Mouse (Mus musculus) hindbrain, postnatal 0 days (tissue): ENCODE results near the gene Mrpl39. TPM values are rescaled to one million over a fixed set of nuclear protein-coding genes. Genes with fewer than 3 reads are reported as not detected.

Experiments
- ATAC-seq: fragments of 200-750 bp; cut with Nextera tagmentation; 2 replicates; pipeline ENCODE4 v1.8.0; 2017; ENCODE audit warnings: mild to moderate bottlenecking, moderate TSS enrichment, moderate library complexity
- DNase-seq: peaks from one replicate; pipeline ENCODE4 v3.0.0-alpha.2; 2015; ENCODE audit warnings: low spot score
- H3K27ac ChIP-seq: fragments of 300-500 bp; sonication (generic); 2 replicates; pipeline ENCODE4 v1.5.1; 2014; ENCODE audit warnings: mild to moderate bottlenecking
- H3K27me3 ChIP-seq: fragments of 300-500 bp; sonication (generic); 2 replicates; pipeline ENCODE4 v1.6.1; 2014; ENCODE audit warnings: low read length, mixed read lengths; ENCODE audit not compliant: insufficient read depth
- H3K36me3 ChIP-seq: fragments of 300-500 bp; sonication (generic); 2 replicates; pipeline ENCODE4 v1.6.1; 2014; ENCODE audit warnings: low read length, mixed read lengths; ENCODE audit not compliant: insufficient read depth
- H3K4me1 ChIP-seq: fragments of 300-500 bp; sonication (generic); 2 replicates; pipeline ENCODE4 v1.6.1; 2014; ENCODE audit warnings: antibody characterized with exemption, low read length, mixed read lengths; ENCODE audit not compliant: insufficient read depth
- H3K4me2 ChIP-seq: fragments of 300-500 bp; sonication (generic); 2 replicates; pipeline ENCODE4 v1.6.1; 2014; ENCODE audit warnings: low read depth, mild to moderate bottlenecking, low read length, moderate library complexity, mixed read lengths
- H3K4me3 ChIP-seq: fragments of 300-500 bp; sonication (generic); 2 replicates; pipeline ENCODE4 v1.5.1; 2014; ENCODE audit warnings: low read length
- H3K9ac ChIP-seq: fragments of 300-500 bp; sonication (generic); replicated peaks from 2 replicates; pipeline ENCODE4 v1.6.1; 2014; ENCODE audit warnings: mild to moderate bottlenecking, low read length, moderate library complexity, mixed read lengths
- H3K9me3 ChIP-seq: fragments of 300-500 bp; sonication (generic); 2 replicates; pipeline ENCODE4 v1.6.1; 2016; ENCODE audit warnings: low read length, mixed read lengths
- CTCF ChIP-seq: IDR thresholded peaks from 2 replicates; pipeline ENCODE4 v1.5.1; 2016; ENCODE audit warnings: antibody characterized with exemption, control low read depth, low read depth
- whole genome bisulfite sequencing: fragments of 180-500 bp; shearing (Covaris S2); extraction: QIAGEN DNeasy Blood & Tissue Kit; methylation state at CpG from one replicate; pipeline ENCODE4 v1.1.7; 2014; 5-methylcytosine and 5-hydroxymethylcytosine counted together
- polyA plus RNA-seq: library from polyadenylated mRNA; unstranded; fragments of >200 nt; fragmentation: Nextera tagmentation; extraction: Ambion mirVana; gene quantifications from 2 replicates; pipeline ENCODE4 v1.2.1, GENCODE M21; 2015
- total RNA-seq: library from RNA; depleted of rRNA; stranded (reverse); fragments of >200 nt; gene quantifications from 2 replicates; pipeline ENCODE4 v1.2.3, GENCODE M21; 2014; rRNA removed

Gene Mrpl39
- 12.1 and 22.4 TPM in 2 replicates for total RNA-seq
- polyA plus RNA-seq: 36.2 and 38.2 TPM in 2 replicates

DNA sequence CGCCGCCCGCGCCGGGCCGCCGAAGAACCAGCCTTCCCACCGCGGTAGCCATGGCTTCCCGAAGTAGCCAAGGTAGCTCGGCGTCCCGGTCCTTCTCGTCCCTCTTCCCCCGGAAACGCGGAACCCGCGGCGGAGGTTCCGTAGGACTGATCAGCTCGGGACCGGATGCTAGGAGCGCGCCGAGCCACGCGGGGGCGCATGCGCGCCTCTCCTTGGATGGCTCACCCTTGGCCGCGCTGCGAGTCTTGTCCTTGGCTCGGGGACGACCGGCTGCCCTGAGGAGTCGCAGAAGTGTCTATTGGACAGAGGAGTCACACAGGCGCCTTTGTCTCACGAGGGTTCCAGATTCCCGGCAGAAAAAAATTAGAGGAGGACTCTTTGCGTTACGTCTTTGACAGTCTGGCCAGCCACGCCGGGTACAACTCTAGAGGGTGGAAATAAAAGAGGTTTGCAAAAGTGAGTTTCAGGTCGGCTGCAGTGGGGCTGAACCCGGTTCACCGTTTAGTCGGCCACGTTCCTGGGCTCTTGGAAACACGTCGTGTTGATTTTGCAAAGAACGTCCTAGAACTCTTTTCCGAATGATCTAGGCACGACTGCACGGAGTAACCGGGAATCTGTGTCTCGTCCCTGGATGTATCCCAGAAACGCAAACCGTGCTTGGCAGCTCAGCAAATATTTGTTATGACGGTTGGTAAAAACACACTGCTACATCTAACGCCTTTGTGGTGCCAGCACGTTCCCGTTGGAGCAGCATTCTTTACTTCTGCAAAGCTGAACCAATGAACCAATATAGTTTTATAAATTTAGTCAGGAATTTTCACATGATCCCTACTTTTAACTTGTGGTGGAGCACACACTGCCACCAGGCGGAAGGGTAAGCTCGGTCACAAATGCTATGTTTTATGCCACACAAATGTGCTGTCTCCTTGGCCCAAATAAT is at the start of gene Mrpl39:
Mrpl39 (minus strand) TSS at position 577 of the 940 bp plus-strand sequence.
- Histone ChIP-seq H3K4me3 (peak within 1 kb of the TSS; percentile 86), H3K9ac (peak within 1 kb of the TSS; percentile 74), H3K9me3 (no peaks in the 10 kb centered on the region), H3K27ac (peak within 1 kb of the TSS; percentile 71), H3K4me1 (peaks cover 4% of the 10 kb centered on the region; the same call in 1 of the 2 replicates), H3K27me3 (no peaks in the 10 kb centered on the region), H3K36me3 (peaks cover 12% of the 10 kb centered on the region; the same call in 1 of the 2 replicates), H3K4me2 (peak within 1 kb of the TSS; percentile 75)
- ATAC-seq: peak; percentile 99
- TF ChIP-seq CTCF: peak; percentile 89
- DNase-seq: peak; percentile 98
- WGBS: under 1% methylated on average over 66 of the region's 66 CpGs

DNA sequence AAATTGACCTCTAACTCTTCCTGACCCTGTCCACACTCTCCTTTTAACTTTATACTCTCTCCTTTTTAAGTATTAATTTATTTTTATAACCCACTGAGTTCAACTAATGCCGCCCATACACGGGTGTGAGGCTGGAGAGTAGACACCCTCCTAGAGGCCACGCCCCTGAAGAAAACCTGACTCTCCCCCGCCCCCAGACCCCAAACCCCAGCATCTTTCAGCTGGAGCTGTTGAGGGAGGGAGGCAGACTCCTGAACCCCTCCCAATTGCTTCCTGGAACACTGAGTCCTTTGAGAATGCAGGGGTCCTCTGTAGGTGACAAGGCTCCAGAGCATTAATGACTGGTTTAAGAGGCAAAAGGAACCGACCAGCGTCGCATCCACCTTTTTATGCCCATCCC is 49.4 kb upstream of the Mrpl39 start:
- no peak overlapping the region for H3K27ac ChIP-seq
- TF ChIP-seq CTCF: no peak
- no peak overlapping the region for H3K4me3 ChIP-seq
- H3K9ac ChIP-seq: no peak overlapping the region
- H3K27me3 ChIP-seq: no peaks in the 10 kb centered on the region
- no peak for ATAC-seq
- H3K9me3 ChIP-seq: no peaks in the 10 kb centered on the region
- WGBS: 35% methylated on average over 7 of the region's 7 CpGs
- no peak for DNase-seq
- H3K4me2 ChIP-seq: no peak overlapping the region
- H3K4me1 ChIP-seq: no peaks in the 10 kb centered on the region
- H3K36me3 ChIP-seq: no peaks in the 10 kb centered on the region

DNA sequence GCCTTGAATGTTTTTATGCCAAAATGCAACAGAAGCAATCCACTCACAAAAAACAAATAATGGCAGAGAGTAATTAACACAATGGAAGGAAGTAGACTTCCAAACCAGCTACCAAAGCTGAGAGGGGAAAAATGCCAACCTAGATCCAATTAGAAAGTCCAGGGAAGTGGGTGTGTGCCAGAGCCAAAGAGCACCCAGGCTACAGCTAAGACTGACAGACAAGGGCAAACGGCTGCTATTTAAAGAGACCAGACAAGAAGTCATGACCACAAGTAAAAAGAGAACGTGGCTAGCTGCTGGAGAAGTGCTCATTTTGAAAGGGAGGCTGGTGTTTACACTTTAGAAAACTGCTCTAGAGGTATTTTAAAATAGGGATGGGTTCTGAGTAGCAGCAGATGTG is 47.7 kb upstream of the Mrpl39 start:
- no peak overlapping the region for H3K4me3 ChIP-seq
- no peak overlapping the region for H3K4me2 ChIP-seq
- H3K36me3 ChIP-seq: no peaks in the 10 kb centered on the region
- ATAC-seq (no peak), DNase-seq (no peak)
- H3K4me1 ChIP-seq: no peaks in the 10 kb centered on the region
- H3K9me3 ChIP-seq: no peaks in the 10 kb centered on the region
- H3K9ac ChIP-seq: no peak overlapping the region
- no peak for TF ChIP-seq CTCF
- no peak overlapping the region for H3K27ac ChIP-seq
- WGBS: 47% methylated on average over 2 of the region's 2 CpGs
- H3K27me3 ChIP-seq: no peaks in the 10 kb centered on the region

DNA sequence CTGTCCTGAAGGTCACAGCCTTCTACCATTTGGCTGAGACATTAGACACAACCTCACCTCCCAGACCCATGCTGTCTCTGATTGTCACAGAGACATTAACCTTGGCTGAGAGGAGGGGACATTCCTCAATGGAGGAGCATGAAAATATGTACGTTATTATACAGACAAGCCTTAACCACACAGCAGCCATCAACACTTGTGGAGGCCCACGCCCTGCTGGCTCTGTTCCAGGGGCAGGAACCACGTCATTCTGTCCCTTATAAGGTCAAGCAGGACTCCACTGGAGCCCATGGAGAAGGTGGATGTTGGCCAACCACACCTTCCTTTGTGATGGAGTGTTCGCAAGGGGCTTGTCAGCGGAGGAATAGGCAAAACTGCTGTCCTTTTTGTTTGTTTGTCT is 44.2 kb upstream of the Mrpl39 start:
- Histone ChIP-seq H3K9ac (no peak overlapping the region), H3K9me3 (no peaks in the 10 kb centered on the region), H3K4me1 (no peaks in the 10 kb centered on the region), H3K36me3 (no peaks in the 10 kb centered on the region), H3K27ac (no peak overlapping the region), H3K27me3 (no peaks in the 10 kb centered on the region), H3K4me2 (no peak overlapping the region), H3K4me3 (no peak overlapping the region)
- no peak for TF ChIP-seq CTCF
- ATAC-seq (no peak), DNase-seq (no peak)
- WGBS: 84% methylated on average over 5 of the region's 5 CpGs

DNA sequence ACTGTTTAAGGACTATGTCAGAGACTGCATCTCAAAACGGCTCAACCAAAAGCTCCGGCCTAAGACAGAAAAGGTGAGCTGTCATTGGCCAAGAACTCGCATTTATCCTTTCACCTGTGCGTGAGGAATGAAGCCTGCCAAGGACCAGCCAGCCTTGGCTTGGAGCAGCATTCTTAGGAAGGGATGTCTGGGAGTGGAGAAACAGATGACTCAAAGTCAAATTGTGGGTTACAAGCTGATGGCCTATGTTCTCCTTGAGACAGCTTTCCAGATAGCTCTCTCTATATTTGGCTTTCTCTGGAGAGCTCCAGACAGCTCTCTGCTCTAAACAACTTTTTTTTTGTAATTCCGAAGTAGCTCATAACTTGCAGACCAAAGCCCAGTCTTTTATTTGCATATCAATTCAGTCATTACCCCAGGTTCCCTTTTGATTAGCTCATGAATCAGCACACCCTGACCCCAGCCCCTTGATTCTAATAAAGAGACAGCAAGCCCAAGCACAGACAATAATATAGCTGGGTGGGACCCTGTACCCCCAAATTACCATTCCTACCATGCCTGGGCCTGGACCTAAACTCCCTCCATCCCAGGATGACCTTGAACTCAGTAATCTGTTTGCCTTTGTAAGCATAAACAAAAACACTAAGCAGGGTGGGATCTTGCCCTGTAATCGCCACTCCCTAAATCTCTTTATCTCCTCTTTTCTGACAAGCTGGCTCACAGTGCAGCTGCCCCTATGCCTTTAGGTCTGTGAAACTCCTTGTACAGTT is 43.5 kb upstream of the Mrpl39 start:
- TF ChIP-seq CTCF: no peak
- Histone ChIP-seq H3K9ac (no peak overlapping the region), H3K4me1 (no peaks in the 10 kb centered on the region), H3K4me3 (no peak overlapping the region), H3K9me3 (no peaks in the 10 kb centered on the region), H3K27me3 (no peaks in the 10 kb centered on the region), H3K36me3 (no peaks in the 10 kb centered on the region), H3K4me2 (no peak overlapping the region), H3K27ac (no peak overlapping the region)
- no peak for ATAC-seq
- DNase-seq: no peak
- WGBS: 84% methylated on average over 6 of the region's 6 CpGs

DNA sequence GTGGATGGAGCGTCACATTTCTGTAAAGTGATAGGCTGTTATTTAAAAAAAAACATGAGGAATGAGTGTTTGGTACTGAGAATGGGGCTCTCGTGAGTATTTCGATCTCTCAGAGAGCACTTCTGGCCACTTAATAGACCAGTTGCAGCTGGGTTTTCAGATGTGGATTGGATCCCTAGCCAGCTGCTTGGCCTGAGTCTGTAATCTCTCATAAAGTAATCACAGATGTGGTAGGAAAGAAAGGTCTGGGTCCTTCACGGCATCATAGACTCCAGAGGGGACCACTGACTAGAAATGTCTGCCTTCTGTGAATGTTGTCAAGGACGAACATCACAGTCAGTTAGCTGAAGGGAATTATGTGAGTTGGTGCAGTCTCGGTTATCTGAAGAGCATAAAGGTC is 42.9 kb upstream of the Mrpl39 start:
- Histone ChIP-seq H3K4me2 (no peak overlapping the region), H3K4me1 (no peaks in the 10 kb centered on the region), H3K27me3 (no peaks in the 10 kb centered on the region), H3K9me3 (no peaks in the 10 kb centered on the region), H3K36me3 (no peaks in the 10 kb centered on the region), H3K9ac (no peak overlapping the region), H3K4me3 (no peak overlapping the region), H3K27ac (no peak overlapping the region)
- DNase-seq (no peak), ATAC-seq (no peak)
- WGBS: 91% methylated on average over 6 of the region's 6 CpGs
- no peak for TF ChIP-seq CTCF
